Mouse (Mus musculus) stomach, postnatal 0 days (tissue): ENCODE results near the gene Ctf1.
A peak's percentile ranks its signal among the peaks of the same experiment; 100 is the strongest.

Experiments used
- CTCF ChIP-seq: IDR thresholded peaks from 2 replicates; pipeline ENCODE4 v1.5.1; 2016; ENCODE audit warnings: antibody characterized with exemption, low read depth, mild to moderate bottlenecking, moderate library complexity
- EP300 ChIP-seq: optimal IDR thresholded peaks from 2 replicates; pipeline ENCODE3; 2016; ENCODE audit warnings: antibody characterized with exemption

DNA sequence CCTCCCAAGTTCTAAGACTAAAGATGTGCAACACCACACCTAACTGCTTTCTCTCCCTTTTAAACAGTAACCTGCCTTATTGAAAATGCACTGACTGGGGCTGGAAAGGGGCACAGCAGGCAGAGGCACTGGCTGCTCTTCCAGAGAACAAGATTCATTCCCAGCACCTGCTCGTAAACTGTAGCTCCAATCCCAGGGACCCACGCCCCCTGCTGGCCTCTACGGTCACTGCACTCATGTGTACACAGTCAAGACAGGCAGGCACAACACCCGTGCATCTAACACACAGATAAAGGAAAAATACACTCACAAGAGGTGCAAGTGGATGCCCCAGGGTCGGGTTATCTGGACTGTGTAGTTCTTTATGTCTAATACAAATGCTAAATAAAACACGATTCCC lies 35.5 kb upstream of the Ctf1 start:
- TF ChIP-seq CTCF, result peak; percentile 74
- TF ChIP-seq EP300, result no peak
